In the genomic region with DNA sequence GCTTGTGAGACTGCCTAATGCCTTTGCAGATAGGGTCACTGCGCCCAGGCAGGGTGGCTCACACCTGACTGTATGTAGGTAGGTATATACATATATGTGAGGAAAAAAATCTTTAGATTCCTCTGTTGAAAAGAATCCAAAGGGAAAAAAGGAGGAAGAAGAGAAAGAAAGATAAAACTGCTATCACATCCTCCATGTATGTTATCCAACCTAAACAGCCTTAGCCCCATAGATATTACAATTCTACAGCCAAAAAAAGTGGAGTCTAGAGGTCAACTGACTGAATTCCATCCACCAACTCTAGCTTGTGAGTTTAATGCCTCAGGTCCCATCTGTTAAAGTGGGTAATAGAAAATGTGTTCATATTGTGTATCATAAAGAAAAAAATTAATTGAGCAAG, we compare ENCODE assay signal across 10 mouse cellular contexts. TPM values are rescaled to one million over a fixed set of nuclear protein-coding genes. Genes with fewer than 3 reads are reported as not detected.
DNase-seq lines count a peak whose midpoint lies in the region; ATAC-seq and TF ChIP-seq lines count a peak whose summit lies in the region.
"Had no signal": no experiment of that assay in that cellular context is flagged by ENCODE, and none has a peak within 500 bp of the region (broad histone marks: within the 10 kb centered on the region; RNA-seq: fewer than 3 reads in every experiment).

No protein-coding gene starts in this region.

- no peak for TF ChIP-seq CTCF in testis, adult 2 months (IDR thresholded peaks at IDR 0.05; ENCODE audit: control insufficient read depth, insufficient read depth, insufficient replicate concordance, low read depth, low read length)

- H3K9ac ChIP-seq in hindbrain, embryonic 11.5 days (ENCODE audit: low read depth, low read length) = no peak overlapping the region
- no peak overlapping the region for H3K9ac ChIP-seq in limb, embryonic 12.5 days (replicated peaks)

- peak overlapping the region; percentile 91; the same call in 1 of the 2 replicates for H3K4me3 ChIP-seq in hindbrain, embryonic 10.5 days
- H3K4me3 ChIP-seq in hindbrain, embryonic 11.5 days (ENCODE audit: low read depth, low read length) = no peak overlapping the region
- H3K4me3 ChIP-seq in testis, adult 2 months (ENCODE audit: control insufficient read depth, low read depth, low read length) = peak overlapping the region; percentile 30; the same call in 1 of the 2 replicates
- H3K4me3 ChIP-seq in limb, embryonic 12.5 days (replicated peaks) = no peak overlapping the region; the same call in 1 of the 2 replicates

- peaks cover 7% of the 10 kb centered on the region; the same call in 1 of the 2 replicates for H3K9me3 ChIP-seq in hindbrain, embryonic 10.5 days
- H3K9me3 ChIP-seq in hindbrain, embryonic 11.5 days (ENCODE audit: control insufficient read depth, low read length) = no peaks in the 10 kb centered on the region
- H3K9me3 ChIP-seq in limb, embryonic 12.5 days = no peaks in the 10 kb centered on the region

- H3K36me3 ChIP-seq in hindbrain, embryonic 10.5 days = peaks cover 25% of the 10 kb centered on the region
- no peaks in the 10 kb centered on the region for H3K36me3 ChIP-seq in hindbrain, embryonic 11.5 days (ENCODE audit: control insufficient read depth, insufficient read depth, low read length)
- H3K36me3 ChIP-seq in testis, adult 2 months (ENCODE audit: control insufficient read depth, insufficient read depth, low read length) = no peaks in the 10 kb centered on the region; the same call in 1 of the 2 replicates
- H3K36me3 ChIP-seq in limb, embryonic 12.5 days = peaks cover 15% of the 10 kb centered on the region

- no peak for ATAC-seq in hindbrain, embryonic 11.5 days (ENCODE audit: low FRiP score)
- no peak for ATAC-seq in limb, embryonic 12.5 days (ENCODE audit: insufficient number of reproducible peaks, insufficient read depth, low FRiP score, low TSS enrichment, low read depth)

- no peak for DNase-seq in hindbrain, embryonic 10.5 days (ENCODE audit: low spot score)
- no peak for DNase-seq in hindbrain, embryonic 11.5 days (ENCODE audit: low spot score)
- no peak for DNase-seq in testis, postnatal 10 days (ENCODE audit: low spot score)
- no peak for DNase-seq in left cerebral cortex, adult 8-10 months (ENCODE audit: low spot score in 2 of 2)
- DNase-seq in spleen, postnatal 36 days (ENCODE audit: low spot score in 2 of 2) = no peak
- DNase-seq in retina, postnatal 1 day = no peak
- DNase-seq: kidney, adult 18-20 months; lung, postnatal 4 days had no signal

- H3K27ac ChIP-seq in hindbrain, embryonic 10.5 days = no peak overlapping the region; the same call in 1 of the 2 replicates
- H3K27ac ChIP-seq in hindbrain, embryonic 11.5 days (ENCODE audit: low read depth, low read length) = no peak overlapping the region
- H3K27ac ChIP-seq in testis, adult 2 months (ENCODE audit: control insufficient read depth, insufficient read depth, low read depth, low read length) = no peak overlapping the region
- H3K27ac ChIP-seq in limb, embryonic 12.5 days = no peak overlapping the region

- no peak overlapping the region for H3K4me2 ChIP-seq in hindbrain, embryonic 11.5 days (replicated peaks; ENCODE audit: low read depth, low read length)
- peak overlapping the region; percentile 80; the same call in 1 of the 2 replicates for H3K4me2 ChIP-seq in limb, embryonic 12.5 days

- TF ChIP-seq POLR2A in testis, adult 2 months (IDR thresholded peaks at IDR 0.05; ENCODE audit: control insufficient read depth, low read depth, low read length) = no peak

- H3K4me1 ChIP-seq in hindbrain, embryonic 10.5 days (replicated peaks) = peaks cover 18% of the 10 kb centered on the region
- H3K4me1 ChIP-seq in hindbrain, embryonic 11.5 days (replicated peaks; ENCODE audit: control insufficient read depth, insufficient read depth, low read length) = no peaks in the 10 kb centered on the region
- H3K4me1 ChIP-seq in testis, adult 2 months (ENCODE audit: control insufficient read depth, insufficient read depth, low read length) = peaks cover 3% of the 10 kb centered on the region
- H3K4me1 ChIP-seq in limb, embryonic 12.5 days (replicated peaks) = peaks cover 18% of the 10 kb centered on the region

- WGBS in hindbrain, embryonic 10.5 days = 97% methylated on average over 1 of the region's 1 CpGs
- WGBS in hindbrain, embryonic 11.5 days = 95% methylated on average over 1 of the region's 1 CpGs
- 97% methylated on average over 1 of the region's 1 CpGs for WGBS in limb, embryonic 12.5 days

- H3K27me3 ChIP-seq in hindbrain, embryonic 10.5 days (ENCODE audit: insufficient read depth, poor library complexity, severe bottlenecking) = no peaks in the 10 kb centered on the region
- no peaks in the 10 kb centered on the region for H3K27me3 ChIP-seq in hindbrain, embryonic 11.5 days (ENCODE audit: control insufficient read depth, insufficient read depth, low read length)
- no peaks in the 10 kb centered on the region for H3K27me3 ChIP-seq in testis, adult 2 months (ENCODE audit: control insufficient read depth, insufficient read depth, low read length)
- no peaks in the 10 kb centered on the region for H3K27me3 ChIP-seq in limb, embryonic 12.5 days

RNA-seq across cellular contexts. Expression of gene Clns1a, which starts 1.0 kb away (rescaled TPM):
- polyA plus RNA-seq in hindbrain, embryonic 10.5 days (2016; fragmentation: Nextera tagmentation; extraction: Ambion mirVana) = 251 and 292 TPM in 2 replicates
- 256 and 272 TPM in 2 replicates for polyA plus RNA-seq in hindbrain, embryonic 11.5 days (2014; fragmentation: Nextera tagmentation; extraction: Ambion mirVana)
- 23.8 and 28.2 TPM in 2 replicates for polyA plus RNA-seq in testis, adult 2 months (2012; rRNA removed)
- 240 and 245 TPM in 2 replicates for polyA plus RNA-seq in limb, embryonic 12.5 days (2016; fragmentation: Nextera tagmentation; extraction: Ambion mirVana)
- 10 to 100 TPM; 74.0 to 85.4 (median 80.9) TPM for total RNA-seq in left cerebral cortex, adult 8-10 months (2022)

RNA-seq across cellular contexts. Expression of gene Aqp11, which starts 42.6 kb away (rescaled TPM):
- polyA plus RNA-seq in hindbrain, embryonic 10.5 days (2016; fragmentation: Nextera tagmentation; extraction: Ambion mirVana) = 5.2 and 5.3 TPM in 2 replicates
- polyA plus RNA-seq in hindbrain, embryonic 11.5 days (2014; fragmentation: Nextera tagmentation; extraction: Ambion mirVana) = 4.2 and 6.3 TPM in 2 replicates
- 872 and 875 TPM in 2 replicates for polyA plus RNA-seq in testis, adult 2 months (2012; rRNA removed)
- 2.5 and 2.8 TPM in 2 replicates for polyA plus RNA-seq in limb, embryonic 12.5 days (2016; fragmentation: Nextera tagmentation; extraction: Ambion mirVana)
- 10 to 100 TPM; 20.7 to 24.7 (median 22.6) TPM for total RNA-seq in left cerebral cortex, adult 8-10 months (2022)

Comparison
In these comparisons a context has a peak if more than half of its experiments do, and no peak if none do; other contexts are left out.
1. H3K4me3 ChIP-seq: peak in hindbrain, embryonic 10.5 days (single experiment) and testis, adult 2 months (single experiment); none in hindbrain, embryonic 11.5 days (single experiment) and limb, embryonic 12.5 days (single experiment).
2. RNA of gene Aqp11, which starts 42.6 kb away (polyA plus RNA-seq): 872 to 875 TPM in testis, adult 2 months; 4.2 to 6.3 TPM in hindbrain, embryonic 11.5 days, 5.2 to 5.3 TPM in hindbrain, embryonic 10.5 days and 2.5 to 2.8 TPM in limb, embryonic 12.5 days; every median in the first group is over 100 times any median in the second.